Mouse (Mus musculus) liver, embryonic 14.5 days (tissue): Measurements from ENCODE around the gene Psg16. TPM values are rescaled to one million over a fixed set of nuclear protein-coding genes. Genes with fewer than 3 reads are reported as not detected.

Experiments used
- ATAC-seq: fragments of 200-750 bp; cut with Nextera tagmentation; 2 replicates; pipeline ENCODE4 v1.8.0; 2017; ENCODE audit warnings: moderate number of reproducible peaks, mild to moderate bottlenecking, moderate library complexity; ENCODE audit not compliant: insufficient read depth
- DNase-seq, 3 experiments: peaks; one replicate each; pipeline ENCODE4 v3.0.0-alpha.2; 2012 to 2013; ENCODE audit warnings: low read depth in 3 of 3, low spot score in 3 of 3
- H3K27ac ChIP-seq: fragments of 300-500 bp; sonication (generic); 2 replicates; pipeline ENCODE4 v1.5.1; 2014; ENCODE audit warnings: moderate library complexity, mild to moderate bottlenecking, control low read depth, inconsistent platforms
- H3K27me3 ChIP-seq: fragments of 300-500 bp; sonication (generic); 2 replicates; pipeline ENCODE4 v1.6.1; 2014; ENCODE audit warnings: mild to moderate bottlenecking, low read length, moderate library complexity; ENCODE audit not compliant: control insufficient read depth, insufficient read depth
- H3K36me3 ChIP-seq: fragments of 300-500 bp; sonication (generic); replicated peaks from 2 replicates; pipeline ENCODE4 v1.6.1; 2014; ENCODE audit warnings: low read depth; ENCODE audit not compliant: control insufficient read depth, insufficient read depth
- H3K4me1 ChIP-seq, 2 experiments: fragments of 200-500 bp in 1 of 2; fragments of 300-500 bp in 1 of 2; sonication (generic) in 1 of 2; replicated peaks; 2 replicates each; pipeline ENCODE4 v1.6.1; 2012 to 2014; ENCODE audit warnings: antibody characterized with exemption in 1 of 2, inconsistent platforms in 1 of 2, low read length in 1 of 2; ENCODE audit not compliant: control insufficient read depth in 2 of 2, insufficient read depth in 2 of 2
- H3K4me2 ChIP-seq: fragments of 300-500 bp; sonication (generic); 2 replicates; pipeline ENCODE4 v1.6.1; 2014; ENCODE audit warnings: low read depth, mild to moderate bottlenecking, control low read depth, moderate library complexity
- H3K4me3 ChIP-seq, 2 experiments: fragments of 200-500 bp in 1 of 2; fragments of 300-500 bp in 1 of 2; sonication (generic) in 1 of 2; 2 replicates each; pipeline ENCODE4 v1.5.1; 2012 to 2014; ENCODE audit warnings: low read depth in 2 of 2, low read length in 2 of 2, mild to moderate bottlenecking in 2 of 2, control low read depth in 1 of 2, inconsistent platforms in 1 of 2, moderate library complexity in 1 of 2; ENCODE audit not compliant: insufficient read depth in 1 of 2
- H3K9ac ChIP-seq: fragments of 300-500 bp; sonication (generic); replicated peaks from 2 replicates; pipeline ENCODE4 v1.6.1; 2014; ENCODE audit warnings: mild to moderate bottlenecking, control low read depth, moderate library complexity
- H3K9me3 ChIP-seq: fragments of 300-500 bp; sonication (generic); 2 replicates; pipeline ENCODE4 v1.6.1; 2016; ENCODE audit warnings: low read length, mixed read lengths; ENCODE audit not compliant: control insufficient read depth
- CTCF ChIP-seq: IDR thresholded peaks from 2 replicates; pipeline ENCODE4 v1.5.1; 2016; ENCODE audit warnings: antibody characterized with exemption, low read depth, control low read depth
- EP300 ChIP-seq: IDR thresholded peaks from 2 replicates; pipeline ENCODE4 v1.6.1; 2016; ENCODE audit warnings: antibody characterized with exemption, low read depth
- WGBS: fragments of 180-500 bp; shearing (Covaris S2); extraction: QIAGEN DNeasy Blood & Tissue Kit; methylation state at CpG from one replicate; pipeline ENCODE4 v1.1.7; 2014; ENCODE audit not compliant: insufficient replicate concordance; 5-methylcytosine and 5-hydroxymethylcytosine counted together
- polyA plus RNA-seq, 2 experiments: library from polyadenylated mRNA; depleted of rRNA in 1 of 2; stranded (reverse) in 1 of 2; unstranded in 1 of 2; fragments of >200 nt; fragmentation: Nextera tagmentation in 1 of 2; extraction: Ambion mirVana in 1 of 2; gene quantifications; 2 replicates each; pipeline versions ENCODE4 v1.2.1 to v1.2.3; 2012 to 2014

Gene Psg16
- polyA plus RNA-seq (2012; rRNA removed) (0.02 and 0.18 TPM in 2 replicates), polyA plus RNA-seq (2014; fragmentation: Nextera tagmentation; extraction: Ambion mirVana) (0.08 TPM in 2 replicates)

- H3K27ac ChIP-seq = peak within 1 kb of the TSS; percentile 40
Observed at GRCm38 (mm10) chr7:17073904-17074615, at the start of gene Psg16. Psg16 (plus strand) TSS chr7:17074040.

GRCm38 (mm10) chr7:17024141-17024540, 49.7 kb upstream of the Psg16 start:
- TF ChIP-seq CTCF (no peak), EP300 (no peak)
- no peak overlapping the region for H3K9ac ChIP-seq
- H3K36me3 ChIP-seq = peaks cover 27% of the 10 kb centered on the region
- no peaks in the 10 kb centered on the region for H3K27me3 ChIP-seq
- 63% methylated on average over 6 of the region's 6 CpGs for WGBS
- H3K9me3 ChIP-seq = no peaks in the 10 kb centered on the region
- peaks cover 21 to 35% of the 10 kb centered on the region in 2 experiments for H3K4me1 ChIP-seq
- no peak for ATAC-seq
- H3K27ac ChIP-seq = no peak overlapping the region
- H3K4me3 ChIP-seq = no peak overlapping the region
- no peak for DNase-seq
- peak overlapping the region; percentile 18; the same call in 1 of the 2 replicates for H3K4me2 ChIP-seq

More at GRCm38 (mm10) chr7:17073904-17074615, at the start of gene Psg16:
- peak; percentile 80 for TF ChIP-seq EP300
- peak; percentile 98 for TF ChIP-seq CTCF
- peak within 1 kb of the TSS; percentile 5 for H3K9ac ChIP-seq
- H3K36me3 ChIP-seq = no peaks in the 10 kb centered on the region
- H3K4me2 ChIP-seq = peak within 1 kb of the TSS; percentile 52
- peak within 1 kb of the TSS; percentile 17 to 34; a peak in 3 of 4 replicates for H3K4me3 ChIP-seq
- no peaks in the 10 kb centered on the region for H3K27me3 ChIP-seq
- no peaks in the 10 kb centered on the region for H3K9me3 ChIP-seq
- H3K4me1 ChIP-seq = peaks cover 4 to 7% of the 10 kb centered on the region in 2 experiments
- ATAC-seq (peak; percentile 98), DNase-seq (peak; percentile 59 to 70 (median 64))
- WGBS = 20% methylated on average over 23 of the region's 23 CpGs

GRCm38 (mm10) chr7:17024814-17025504, 48.9 kb upstream of the Psg16 start:
- TF ChIP-seq CTCF (no peak), EP300 (no peak)
- DNase-seq = no peak

GRCm38 (mm10) chr7:17025505-17025894, 48.3 kb upstream of the Psg16 start:
- TF ChIP-seq EP300 = no peak
- no peak for TF ChIP-seq CTCF
- Histone ChIP-seq H3K9ac (no peak overlapping the region), H3K27me3 (no peaks in the 10 kb centered on the region), H3K9me3 (no peaks in the 10 kb centered on the region), H3K4me2 (peak overlapping the region; percentile 77), H3K36me3 (peaks cover 26% of the 10 kb centered on the region), H3K4me1 (peaks cover 21 to 33% of the 10 kb centered on the region in 2 experiments), H3K27ac (no peak overlapping the region; the same call in 1 of the 2 replicates), H3K4me3 (no peak overlapping the region)
- 21% methylated on average over 4 of the region's 4 CpGs for WGBS
- no peak for ATAC-seq
- peak in 2 of 3 experiments; percentile 25 to 37 for DNase-seq

More at GRCm38 (mm10) chr7:17024814-17025504, 48.9 kb upstream of the Psg16 start:
- no peak for ATAC-seq
- H3K9me3 ChIP-seq = no peaks in the 10 kb centered on the region
- no peak overlapping the region for H3K27ac ChIP-seq
- peak overlapping the region; percentile 77 for H3K4me2 ChIP-seq
- WGBS = 52% methylated on average over 10 of the region's 10 CpGs
- no peaks in the 10 kb centered on the region for H3K27me3 ChIP-seq
- no peak overlapping the region for H3K4me3 ChIP-seq
- peaks cover 21 to 35% of the 10 kb centered on the region in 2 experiments for H3K4me1 ChIP-seq
- H3K36me3 ChIP-seq = peaks cover 27% of the 10 kb centered on the region
- no peak overlapping the region for H3K9ac ChIP-seq
